Mouse (Mus musculus) heart, embryonic 14.5 days (tissue): ENCODE data around the gene Tspan31. TPM values are rescaled to one million over a fixed set of nuclear protein-coding genes. Genes with fewer than 3 reads are reported as not detected.

Source experiments
- ATAC-seq: fragments of 200-750 bp; cut with Nextera tagmentation; 2 replicates; pipeline ENCODE4 v1.8.0; 2017; ENCODE audit warnings: low read depth, moderate TSS enrichment; ENCODE audit not compliant: insufficient number of reproducible peaks, insufficient read depth, low FRiP score
- H3K27ac ChIP-seq, 2 experiments: fragments of 200-500 bp in 1 of 2; fragments of 300-500 bp in 1 of 2; sonication (generic) in 1 of 2; replicated peaks in 1 of 2; 2 replicates each; pipeline ENCODE4 v1.5.1; 2012 to 2014; ENCODE audit warnings: low read depth in 2 of 2, low read length in 2 of 2, control low read depth in 1 of 2, mild to moderate bottlenecking in 1 of 2, mixed read lengths in 1 of 2; ENCODE audit not compliant: control insufficient read depth in 1 of 2, insufficient read depth in 1 of 2
- H3K27me3 ChIP-seq: fragments of 300-500 bp; sonication (generic); 2 replicates; pipeline ENCODE4 v1.6.1; 2014; ENCODE audit warnings: mild to moderate bottlenecking, low read length, control low read depth; ENCODE audit not compliant: control insufficient read depth, insufficient read depth
- H3K36me3 ChIP-seq: fragments of 300-500 bp; sonication (generic); 2 replicates; pipeline ENCODE4 v1.6.1; 2014; ENCODE audit warnings: mild to moderate bottlenecking, control low read depth, low read length, mixed read lengths; ENCODE audit not compliant: control insufficient read depth, insufficient read depth
- H3K4me1 ChIP-seq, 2 experiments: fragments of 200-500 bp in 1 of 2; fragments of 300-500 bp in 1 of 2; sonication (generic) in 1 of 2; 2 replicates each; pipeline ENCODE4 v1.6.1; 2012 to 2014; ENCODE audit warnings: low read length in 2 of 2, control low read depth in 1 of 2, mixed read lengths in 1 of 2; ENCODE audit not compliant: control insufficient read depth in 2 of 2, insufficient read depth in 2 of 2
- H3K4me2 ChIP-seq: fragments of 300-500 bp; sonication (generic); 2 replicates; pipeline ENCODE4 v1.6.1; 2014; ENCODE audit warnings: mild to moderate bottlenecking, low read length
- H3K4me3 ChIP-seq, 2 experiments: fragments of 200-500 bp in 1 of 2; fragments of 300-500 bp in 1 of 2; sonication (generic) in 1 of 2; 2 replicates each; pipeline ENCODE4 v1.5.1; 2012 to 2014; ENCODE audit warnings: low read length in 2 of 2, mild to moderate bottlenecking in 2 of 2, control low read depth in 1 of 2, low read depth in 1 of 2, moderate library complexity in 1 of 2; ENCODE audit not compliant: control insufficient read depth in 1 of 2, insufficient read depth in 1 of 2
- H3K9ac ChIP-seq: fragments of 300-500 bp; sonication (generic); 2 replicates; pipeline ENCODE4 v1.6.1; 2014; ENCODE audit warnings: mild to moderate bottlenecking, low read length
- H3K9me3 ChIP-seq: fragments of 300-500 bp; sonication (generic); 2 replicates; pipeline ENCODE4 v1.6.1; 2016; ENCODE audit warnings: low read length, control low read depth; ENCODE audit not compliant: control insufficient read depth
- WGBS: fragments of 180-500 bp; shearing (Covaris S2); extraction: QIAGEN DNeasy Blood & Tissue Kit; methylation state at CpG from one replicate; pipeline ENCODE4 v1.1.7; 2014; 5-methylcytosine and 5-hydroxymethylcytosine counted together
- polyA plus RNA-seq: library from polyadenylated mRNA; unstranded; fragments of >200 nt; fragmentation: Nextera tagmentation; extraction: Ambion mirVana; gene quantifications from 2 replicates; pipeline ENCODE4 v1.2.1, GENCODE M21; 2014

Tspan31 gene
- polyA plus RNA-seq, 1 experiment from 2014 or later = 101 TPM

DNA sequence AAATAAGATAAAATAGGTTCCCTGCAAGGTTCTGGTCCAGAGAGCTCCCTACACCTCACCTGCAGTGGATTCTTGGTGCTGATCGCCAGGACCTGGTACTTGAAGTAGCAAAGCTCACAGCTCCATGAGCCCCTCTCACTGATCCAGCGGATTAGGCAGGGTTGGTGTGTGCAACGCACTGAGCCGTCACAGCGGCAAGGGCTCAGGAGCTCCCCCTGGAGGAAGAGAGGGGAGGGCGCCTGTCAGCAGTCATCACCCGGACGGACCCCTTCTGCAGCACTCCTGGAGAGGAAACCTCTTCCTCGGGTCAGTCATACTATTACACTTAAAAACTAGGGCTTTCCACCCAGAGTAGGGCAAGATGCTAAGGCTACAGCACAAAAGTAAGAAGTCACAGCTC, 11.9 kb downstream of the Tspan31 start:
- 2% methylated on average over 9 of the region's 9 CpGs for WGBS
- no peak for ATAC-seq
- Histone ChIP-seq H3K27ac (no peak overlapping the region), H3K4me2 (no peak overlapping the region; the same call in 1 of the 2 replicates), H3K4me1 (peaks cover 6 to 18% of the 10 kb centered on the region in 2 experiments; a peak in 3 of 4 replicates), H3K27me3 (peaks cover 50% of the 10 kb centered on the region), H3K9me3 (no peaks in the 10 kb centered on the region), H3K9ac (no peak overlapping the region), H3K4me3 (no peak overlapping the region), H3K36me3 (0 out of 2 replicates have a peak, but pooled peaks cover 2% of the 10 kb centered on the region)

DNA sequence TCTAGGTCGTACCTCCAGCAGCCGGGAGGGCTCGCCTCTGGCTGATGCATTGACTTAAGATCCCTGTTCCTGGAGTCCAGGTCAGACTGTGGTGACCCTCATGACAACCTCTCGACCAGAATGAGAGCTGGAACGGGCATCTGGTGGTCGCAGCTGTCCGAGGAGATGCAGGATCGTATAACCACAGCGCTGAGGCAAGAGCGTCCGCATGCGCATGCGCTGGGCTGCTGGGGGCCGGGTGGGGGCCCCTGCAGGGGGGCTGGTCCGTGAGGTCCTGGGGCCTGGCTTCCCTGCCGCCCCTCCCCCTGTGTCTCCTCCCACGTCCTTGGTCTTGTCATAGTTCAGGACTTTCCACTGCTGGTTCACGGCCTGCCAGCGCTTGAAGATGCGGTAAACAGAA, 13.6 kb downstream of the Tspan31 start:
- WGBS = 77% methylated on average over 20 of the region's 20 CpGs

DNA sequence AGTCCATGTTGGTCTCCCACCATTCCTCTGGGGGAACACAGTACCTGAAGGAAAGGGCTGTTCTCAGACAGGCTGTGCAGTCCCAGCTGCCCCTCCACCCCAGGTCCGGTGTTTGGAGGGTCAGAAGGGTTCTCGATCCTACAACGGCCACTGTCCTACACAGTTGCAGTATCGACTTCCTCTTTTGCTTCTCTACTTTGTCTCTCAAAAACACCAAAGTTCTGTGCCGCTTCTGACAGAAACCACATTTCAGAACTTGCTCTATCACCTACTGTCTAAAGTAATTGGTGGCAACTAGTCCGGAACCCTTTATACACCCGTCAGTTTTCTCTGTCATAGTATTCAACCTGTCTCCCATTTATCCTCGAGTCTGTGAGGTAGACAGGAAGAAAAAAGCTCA, 14.7 kb downstream of the Tspan31 start:
- Histone ChIP-seq H3K4me1 (peaks cover 6 to 17% of the 10 kb centered on the region in 2 experiments; a peak in 2 of 4 replicates), H3K36me3 (0 out of 2 replicates have a peak, but pooled peaks cover 2% of the 10 kb centered on the region), H3K9ac (no peak overlapping the region), H3K27me3 (peaks cover 59% of the 10 kb centered on the region), H3K9me3 (no peaks in the 10 kb centered on the region), H3K27ac (no peak overlapping the region), H3K4me2 (no peak overlapping the region), H3K4me3 (no peak overlapping the region)
- 82% methylated on average over 8 of the region's 8 CpGs for WGBS
- no peak for ATAC-seq

More for the DNA sequence above, 13.6 kb downstream of the Tspan31 start:
- Histone ChIP-seq H3K4me1 (peaks cover 6 to 18% of the 10 kb centered on the region in 2 experiments; a peak in 2 of 4 replicates), H3K9me3 (no peaks in the 10 kb centered on the region), H3K4me2 (no peak overlapping the region), H3K4me3 (no peak overlapping the region), H3K27ac (no peak overlapping the region), H3K36me3 (0 out of 2 replicates have a peak, but pooled peaks cover 2% of the 10 kb centered on the region), H3K27me3 (peaks cover 59% of the 10 kb centered on the region), H3K9ac (no peak overlapping the region)
- ATAC-seq = no peak

- Histone ChIP-seq H3K4me1 (peaks cover 4 to 13% of the 10 kb centered on the region in 2 experiments; a peak in 2 of 4 replicates), H3K9me3 (no peaks in the 10 kb centered on the region), H3K27me3 (peaks cover 64% of the 10 kb centered on the region), H3K36me3 (0 out of 2 replicates have a peak, but pooled peaks cover 2% of the 10 kb centered on the region), H3K9ac (no peak overlapping the region), H3K4me3 (no peak overlapping the region), H3K27ac (no peak overlapping the region), H3K4me2 (no peak overlapping the region)
- 47% methylated on average over 4 of the region's 4 CpGs for WGBS
- ATAC-seq = no peak
These were observed 15.4 kb downstream of the Tspan31 start for GRCm38 (mm10) chr10:127054646-127055045.

DNA sequence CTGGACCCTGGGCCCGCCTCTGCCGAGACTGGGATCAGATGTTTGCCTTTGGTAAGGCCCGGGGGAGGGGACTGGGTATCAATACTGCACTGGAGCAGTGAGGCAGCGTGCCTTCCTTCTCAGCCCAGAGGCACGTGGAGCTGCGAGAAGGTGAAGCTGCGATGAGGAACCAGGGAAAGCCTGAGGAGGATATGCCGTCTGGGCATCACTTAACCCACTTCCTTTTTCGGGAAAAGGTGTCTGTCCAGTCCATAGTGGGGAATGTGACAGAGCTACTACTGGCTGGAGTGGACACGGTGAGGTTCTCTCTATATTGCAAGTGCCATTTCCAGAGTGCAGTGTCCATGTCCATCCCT, 20.0 kb downstream of the Tspan31 start:
- Histone ChIP-seq H3K9me3 (no peaks in the 10 kb centered on the region), H3K4me1 (peaks cover 6 to 8% of the 10 kb centered on the region in 2 experiments; a peak in 3 of 4 replicates), H3K27ac (no peak overlapping the region), H3K4me2 (no peak overlapping the region), H3K36me3 (peaks cover 6% of the 10 kb centered on the region; the same call in 1 of the 2 replicates), H3K27me3 (peaks cover 66% of the 10 kb centered on the region), H3K4me3 (no peak overlapping the region), H3K9ac (no peak overlapping the region)
- no peak for ATAC-seq
- 11% methylated on average over 10 of the region's 10 CpGs for WGBS

DNA sequence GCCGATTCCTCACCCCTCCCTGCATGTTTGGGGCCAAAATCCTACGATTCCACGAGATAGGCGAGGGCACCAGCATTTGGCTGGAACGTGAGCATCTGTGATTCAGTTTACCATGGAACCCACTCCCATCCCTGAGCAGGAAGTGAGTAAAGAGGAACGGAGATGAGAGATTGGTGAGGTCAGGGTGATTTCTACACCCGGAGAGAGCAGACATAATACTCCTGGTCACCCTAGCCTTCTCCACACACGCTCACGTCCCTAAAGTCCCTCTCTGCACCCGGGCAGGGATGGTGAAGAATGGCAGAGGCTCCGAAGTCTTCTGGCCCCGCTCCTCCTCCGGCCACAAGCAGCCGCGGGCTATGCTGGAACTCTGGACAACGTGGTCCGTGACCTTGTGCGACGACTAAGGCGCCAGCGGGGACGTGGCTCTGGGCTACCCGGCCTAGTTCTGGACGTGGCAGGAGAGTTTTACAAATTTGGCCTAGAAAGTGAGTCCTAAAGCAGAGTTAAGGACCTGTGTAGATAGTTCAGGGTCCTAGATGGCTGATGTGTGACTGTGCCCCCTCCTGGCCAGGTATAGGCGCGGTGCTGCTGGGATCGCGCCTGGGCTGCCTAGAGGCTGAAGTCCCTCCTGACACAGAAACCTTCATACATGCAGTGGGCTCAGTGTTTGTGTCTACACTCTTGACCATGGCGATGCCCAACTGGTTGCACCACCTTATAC, 20.5 kb downstream of the Tspan31 start:
- ATAC-seq = no peak
- Histone ChIP-seq H3K27ac (no peak overlapping the region), H3K9me3 (no peaks in the 10 kb centered on the region), H3K4me1 (peaks cover 6 to 8% of the 10 kb centered on the region in 2 experiments; a peak in 3 of 4 replicates), H3K4me3 (peak overlapping the region in 1 of 2 experiments; percentile 12; a peak in 2 of 4 replicates), H3K4me2 (peak overlapping the region; percentile 47), H3K36me3 (peaks cover 10% of the 10 kb centered on the region), H3K9ac (no peak overlapping the region), H3K27me3 (peaks cover 66% of the 10 kb centered on the region)
- WGBS = 2% methylated on average over 29 of the region's 29 CpGs

DNA sequence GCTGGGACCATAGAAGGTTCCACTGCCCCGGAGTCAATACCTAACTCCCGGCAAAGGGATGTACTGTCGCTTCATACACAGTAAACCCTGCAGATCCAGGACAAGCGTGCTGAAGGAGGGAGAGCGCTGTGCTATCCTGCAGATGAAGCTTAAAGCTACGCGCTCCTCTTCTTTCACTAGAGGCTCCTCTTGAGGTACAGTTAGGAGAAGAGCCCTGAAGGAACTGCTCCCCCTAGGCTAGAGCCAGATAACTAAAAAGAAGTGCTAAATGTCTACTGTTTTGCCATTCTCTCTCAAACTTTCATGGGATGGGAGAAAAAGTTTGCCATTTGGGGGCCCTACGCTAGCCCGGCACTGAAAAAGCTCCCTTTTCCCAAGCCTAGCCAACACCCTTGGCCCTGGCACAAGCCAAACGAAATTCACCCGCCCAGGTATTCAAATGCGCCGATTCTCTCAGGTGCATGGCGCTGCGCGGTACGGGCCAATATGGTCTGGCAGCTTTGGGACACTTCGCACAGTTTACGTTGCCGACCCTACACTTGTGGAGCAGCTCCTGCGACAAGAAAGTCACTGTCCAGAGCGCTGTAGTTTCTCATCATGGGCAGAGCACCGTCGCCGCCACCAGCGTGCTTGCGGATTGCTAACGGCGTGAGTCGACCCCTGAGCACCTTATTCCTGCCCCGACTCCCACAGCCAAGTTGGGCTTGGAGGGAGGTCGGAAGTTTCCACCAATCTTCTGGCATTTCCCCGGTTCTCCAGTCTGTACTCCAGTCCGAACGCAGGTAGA, 21.3 kb downstream of the Tspan31 start:
- no peaks in the 10 kb centered on the region for H3K9me3 ChIP-seq
- ATAC-seq = no peak
- peak overlapping the region; percentile 47 for H3K4me2 ChIP-seq
- H3K27me3 ChIP-seq = peaks cover 60% of the 10 kb centered on the region
- no peak overlapping the region for H3K9ac ChIP-seq
- H3K4me1 ChIP-seq = peaks cover 6 to 8% of the 10 kb centered on the region in 2 experiments; a peak in 3 of 4 replicates
- peaks cover 17% of the 10 kb centered on the region for H3K36me3 ChIP-seq
- no peak overlapping the region for H3K27ac ChIP-seq
- 6% methylated on average over 35 of the region's 35 CpGs for WGBS
- peak overlapping the region in 1 of 2 experiments; percentile 12; a peak in 2 of 4 replicates for H3K4me3 ChIP-seq
